Mouse (Mus musculus): ENCODE results near the gene 4930512M02Rik.

- TF ChIP-seq CTCF (IDR thresholded peaks at IDR 0.05; ENCODE audit: control insufficient read depth, insufficient read depth, insufficient replicate concordance, low read depth, low read length) (no peak), POLR2A (IDR thresholded peaks at IDR 0.05; ENCODE audit: control insufficient read depth, low read depth, low read length) (no peak)
These were observed 49.5 kb upstream of the 4930512M02Rik start for GRCm38 (mm10) chr11:11677165-11677564.
